Mouse (Mus musculus) testis, adult 2 months (tissue): ENCODE measurements at regions not wholly inside any gene's neighbourhood (a gene's known extent, or its start where the extent isn't known, plus 50 kb on each side); places are given as distances from the start of the nearest gene placed in this dataset.

Experiments used
- H3K27ac ChIP-seq: fragments of 200-500 bp; 2 replicates; pipeline ENCODE4 v1.5.1; 2012; ENCODE audit warnings: low read depth, low read length; ENCODE audit not compliant: control insufficient read depth, insufficient read depth
- H3K27me3 ChIP-seq: fragments of 200-500 bp; 2 replicates; pipeline ENCODE4 v1.6.1; 2012; ENCODE audit warnings: mild to moderate bottlenecking, low read length, moderate library complexity; ENCODE audit not compliant: control insufficient read depth, insufficient read depth
- H3K36me3 ChIP-seq: fragments of 200-500 bp; 2 replicates; pipeline ENCODE4 v1.6.1; 2012; ENCODE audit warnings: mild to moderate bottlenecking, low read length; ENCODE audit not compliant: control insufficient read depth, insufficient read depth
- H3K4me1 ChIP-seq: fragments of 200-500 bp; 2 replicates; pipeline ENCODE4 v1.6.1; 2012; ENCODE audit warnings: low read length; ENCODE audit not compliant: control insufficient read depth, insufficient read depth
- H3K4me3 ChIP-seq: fragments of 200-500 bp; 2 replicates; pipeline ENCODE4 v1.5.1; 2012; ENCODE audit warnings: low read depth, mild to moderate bottlenecking, low read length, moderate library complexity, mixed read lengths; ENCODE audit not compliant: control insufficient read depth
- CTCF ChIP-seq: fragments of 200-500 bp; IDR thresholded peaks from 2 replicates; pipeline ENCODE4 v1.5.1; 2012; ENCODE audit warnings: low read depth, mild to moderate bottlenecking, inconsistent platforms, low read length, moderate library complexity; ENCODE audit not compliant: control insufficient read depth, insufficient read depth, insufficient replicate concordance
- POLR2A ChIP-seq: fragments of 200-500 bp; IDR thresholded peaks from 2 replicates; pipeline ENCODE4 v1.6.1; 2012; ENCODE audit warnings: low read depth, mild to moderate bottlenecking, inconsistent platforms, low read length, moderate library complexity; ENCODE audit not compliant: control insufficient read depth

- no peak overlapping the region for H3K27ac ChIP-seq
Observed at GRCm38 (mm10) chr4:142967604-142968003, 245.2 kb downstream of the Prdm2 start.

GRCm38 (mm10) chr4:142956832-142957429 is 255.9 kb downstream of the Prdm2 start:
- no peak overlapping the region for H3K27ac ChIP-seq
- no peaks in the 10 kb centered on the region for H3K36me3 ChIP-seq
- H3K27me3 ChIP-seq, result no peaks in the 10 kb centered on the region
- H3K4me1 ChIP-seq, result peaks cover 5% of the 10 kb centered on the region
- TF ChIP-seq POLR2A (no peak), CTCF (no peak)
- no peak overlapping the region for H3K4me3 ChIP-seq

More at GRCm38 (mm10) chr4:142967604-142968003, 245.2 kb downstream of the Prdm2 start:
- H3K4me1 ChIP-seq, result no peaks in the 10 kb centered on the region
- TF ChIP-seq POLR2A, result no peak
- TF ChIP-seq CTCF, result no peak
- no peaks in the 10 kb centered on the region for H3K36me3 ChIP-seq
- no peak overlapping the region for H3K4me3 ChIP-seq
- no peaks in the 10 kb centered on the region for H3K27me3 ChIP-seq

- Histone ChIP-seq H3K27ac (no peak overlapping the region), H3K4me1 (peaks cover 5% of the 10 kb centered on the region), H3K4me3 (no peak overlapping the region), H3K36me3 (no peaks in the 10 kb centered on the region), H3K27me3 (no peaks in the 10 kb centered on the region)
- TF ChIP-seq POLR2A (no peak), CTCF (no peak)
Observed at GRCm38 (mm10) chr4:142956376-142956775, 256.4 kb downstream of the Prdm2 start.

GRCm38 (mm10) chr4:142953724-142954123 is 259.1 kb downstream of the Prdm2 start:
- H3K4me1 ChIP-seq, result peaks cover 5% of the 10 kb centered on the region
- TF ChIP-seq CTCF (no peak), POLR2A (no peak)
- H3K4me3 ChIP-seq, result 0 out of 2 replicates have a peak overlapping the region, but pooled peaks have one; percentile 9
- H3K27ac ChIP-seq, result no peak overlapping the region
- no peaks in the 10 kb centered on the region for H3K27me3 ChIP-seq
- H3K36me3 ChIP-seq, result no peaks in the 10 kb centered on the region

- no peak for TF ChIP-seq POLR2A
- TF ChIP-seq CTCF, result no peak
- H3K4me3 ChIP-seq, result no peak overlapping the region
Observed at GRCm38 (mm10) chr4:142952879-142953278, 259.9 kb downstream of the Prdm2 start.

GRCm38 (mm10) chr4:142947673-142948072 is 265.1 kb downstream of the Prdm2 start:
- no peak overlapping the region for H3K27ac ChIP-seq

More at GRCm38 (mm10) chr4:142952879-142953278, 259.9 kb downstream of the Prdm2 start:
- H3K27me3 ChIP-seq, result no peaks in the 10 kb centered on the region
- H3K27ac ChIP-seq, result no peak overlapping the region
- peaks cover 5% of the 10 kb centered on the region for H3K4me1 ChIP-seq
- H3K36me3 ChIP-seq, result no peaks in the 10 kb centered on the region

GRCm38 (mm10) chr4:142933627-142934026 is 279.2 kb downstream of the Prdm2 start:
- no peaks in the 10 kb centered on the region for H3K27me3 ChIP-seq
- H3K4me1 ChIP-seq, result no peaks in the 10 kb centered on the region
- H3K4me3 ChIP-seq, result no peak overlapping the region
- H3K36me3 ChIP-seq, result no peaks in the 10 kb centered on the region
- no peak overlapping the region for H3K27ac ChIP-seq
- no peak for TF ChIP-seq CTCF
- TF ChIP-seq POLR2A, result no peak

More at GRCm38 (mm10) chr4:142947673-142948072, 265.1 kb downstream of the Prdm2 start:
- TF ChIP-seq CTCF (no peak), POLR2A (no peak)
- H3K4me3 ChIP-seq, result no peak overlapping the region
- H3K36me3 ChIP-seq, result no peaks in the 10 kb centered on the region
- H3K4me1 ChIP-seq, result no peaks in the 10 kb centered on the region
- H3K27me3 ChIP-seq, result no peaks in the 10 kb centered on the region
